Mouse (Mus musculus): ENCODE data around the gene Abl2. TPM values are rescaled to one million over a fixed set of nuclear protein-coding genes. Genes with fewer than 3 reads are reported as not detected.

Gene Abl2
- polyA plus RNA-seq, 1 experiment from 2014 or later: 21.7 TPM

- no peak for TF ChIP-seq CTCF (IDR thresholded peaks at IDR 0.05)
- ATAC-seq (no peak), DNase-seq (ENCODE audit: low read depth, low spot score) (no peak)
- in situ Hi-C loops (cut with MboI; ENCODE audit: low pct_unique_long_range_greater_than_20kb): no loop called here
- ChIA-PET CTCF (interaction anchor here (1.7 kb wide), 1 partner anchor 9 kb away, joined by 5 read pairs; no protein-coding TSS in a partner anchor), POLR2A (no interaction called here)
- H3K27me3 ChIP-seq: no peaks in the 10 kb centered on the region
Observed at GRCm38 (mm10) chr1:156686025-156686661, 127.6 kb downstream of the Abl2 start.

Other genes starting within 250 kb of the Abl2 start
- not detected for gene Nphs2, start 248.1 kb upstream of the Abl2 start, polyA plus RNA-seq (2021)
- gene Gm2000, start 192.7 kb upstream of the Abl2 start, polyA plus RNA-seq (2021): 567 TPM
- 0.19 TPM for gene Axdnd1, start 137.6 kb upstream of the Abl2 start, polyA plus RNA-seq (2021)
- 34.4 TPM for gene Soat1, start 84.5 kb upstream of the Abl2 start, polyA plus RNA-seq (2021)
- 27.7 TPM for gene Gm10031, start 34.8 kb upstream of the Abl2 start, polyA plus RNA-seq (2021)
- 29.5 TPM for gene Tor3a, start 115.6 kb downstream of the Abl2 start, polyA plus RNA-seq (2021)
- gene Fam20b, start 160.3 kb downstream of the Abl2 start, polyA plus RNA-seq (2021): 53.2 TPM